Mouse (Mus musculus) liver, adult 2 months (tissue): ENCODE data around the gene Olfr557.

Experiments used
- CTCF ChIP-seq: fragments of 200-500 bp; IDR thresholded peaks from 2 replicates; pipeline ENCODE4 v1.5.1; 2011; ENCODE audit warnings: low read depth, low read length, control low read depth
- POLR2A ChIP-seq: fragments of 200-500 bp; IDR thresholded peaks from 2 replicates; pipeline ENCODE4 v1.6.1; 2011; ENCODE audit warnings: low read length, control low read depth; ENCODE audit not compliant: insufficient read depth; ENCODE audit errors: extremely low read depth

GRCm38 (mm10) chr7:102733793-102734192 lies 38.1 kb downstream of the Olfr557 start:
- no peak for TF ChIP-seq CTCF
- TF ChIP-seq POLR2A = no peak
